23 mouse cellular contexts compared by ENCODE assay signal in the genomic region with DNA sequence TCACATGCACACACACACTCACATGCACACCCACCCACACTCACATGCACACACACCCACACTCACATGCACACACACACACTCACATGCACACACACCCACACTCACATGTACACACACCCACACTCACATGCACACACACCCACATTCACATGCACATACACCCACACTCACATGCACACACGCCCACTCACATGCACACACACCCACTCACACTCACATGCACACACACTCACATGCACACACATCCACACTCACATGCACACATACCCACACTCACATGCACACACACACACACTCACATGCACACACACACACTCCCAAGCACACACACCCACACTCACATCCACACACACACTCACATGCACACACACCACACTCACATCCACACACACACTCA.
"Had no signal": no experiment of that assay in that cellular context is flagged by ENCODE, and none has a peak within 500 bp of the region (broad histone marks: within the 10 kb centered on the region; RNA-seq: fewer than 3 reads in every experiment).

No protein-coding gene starts in this region.

- H3K4me3 ChIP-seq: gastrocnemius, adult 2 months; heart, embryonic 10.5 days; heart, embryonic 12.5 days; hindbrain, embryonic 10.5 days; hindbrain, embryonic 12.5 days; intestine, embryonic 15.5 days; layer of hippocampus, adult 2 months; left cerebral cortex, adult 2 months; limb, embryonic 10.5 days; limb, embryonic 12.5 days had no signal

- H3K4me2 ChIP-seq: heart, embryonic 12.5 days; hindbrain, embryonic 12.5 days; hindbrain, embryonic 14.5 days; intestine, embryonic 15.5 days; limb, embryonic 12.5 days; liver, embryonic 11.5 days had no signal

- H3K9me3 ChIP-seq: heart, embryonic 10.5 days; heart, embryonic 12.5 days; hindbrain, embryonic 10.5 days; hindbrain, embryonic 12.5 days; intestine, embryonic 15.5 days; limb, embryonic 10.5 days had no signal

- H3K4me1 ChIP-seq: intestine, embryonic 15.5 days had no signal

- H3K36me3 ChIP-seq: heart, embryonic 10.5 days; heart, embryonic 12.5 days; hindbrain, embryonic 10.5 days; hindbrain, embryonic 12.5 days; intestine, embryonic 15.5 days; limb, embryonic 10.5 days; limb, embryonic 12.5 days had no signal

- H3K27me3 ChIP-seq: heart, embryonic 12.5 days; hindbrain, embryonic 12.5 days; intestine, embryonic 15.5 days; limb, embryonic 12.5 days had no signal

- ATAC-seq: inflammation-experienced regulatory T-cells, adult 6 months; intestine, embryonic 15.5 days; intestine, postnatal 0 days had no signal

- H3K27ac ChIP-seq: gastrocnemius, adult 2 months; heart, embryonic 10.5 days; hindbrain, embryonic 10.5 days; hindbrain, embryonic 12.5 days; hindbrain, embryonic 14.5 days; intestine, embryonic 15.5 days; layer of hippocampus, adult 2 months; left cerebral cortex, adult 2 months; limb, embryonic 10.5 days; limb, embryonic 12.5 days had no signal

- H3K9ac ChIP-seq: heart, embryonic 12.5 days; hindbrain, embryonic 12.5 days; hindbrain, embryonic 14.5 days; intestine, embryonic 15.5 days; limb, embryonic 12.5 days had no signal

- DNase-seq: gastrocnemius, adult 2 months; gastrocnemius, postnatal 10 days; gastrocnemius, postnatal 25 days; heart, adult 18-20 months; heart, postnatal 10 days; heart, postnatal 4 days; kidney, adult 2 months; kidney, postnatal 10 days; kidney, postnatal 4 days; liver had no signal
